Mouse (Mus musculus): Measurements from ENCODE around the gene Pi16.
A peak's percentile ranks its signal among the peaks of the same experiment; 100 is the strongest.

Pi16 gene

GRCm38 (mm10) chr17:29355841-29356478, 38.5 kb downstream of the Pi16 start:
- no peak for DNase-seq (ENCODE audit: extremely low spot score, low read depth, low spot score)

GRCm38 (mm10) chr17:29356479-29356856, 39.0 kb downstream of the Pi16 start:
- no peak for DNase-seq (ENCODE audit: extremely low spot score, low read depth, low spot score)

- DNase-seq (ENCODE audit: extremely low spot score, low read depth, low spot score) = no peak
These were observed 39.4 kb downstream of the Pi16 start for GRCm38 (mm10) chr17:29356882-29357281.

GRCm38 (mm10) chr17:29358928-29359327, 41.4 kb downstream of the Pi16 start:
- DNase-seq (ENCODE audit: extremely low spot score, low read depth, low spot score) = no peak

- DNase-seq (ENCODE audit: extremely low spot score, low read depth, low spot score) = no peak
These were observed 43.3 kb downstream of the Pi16 start, which contains the start of gene Fgd2 for GRCm38 (mm10) chr17:29360761-29361221. Gene Fgd2 (plus strand): TSS chr17:29360914.

GRCm38 (mm10) chr17:29361982-29362691, 44.7 kb downstream of the Pi16 start:
- no peak for DNase-seq (ENCODE audit: extremely low spot score, low read depth, low spot score)

- no peak for DNase-seq (ENCODE audit: extremely low spot score, low read depth, low spot score)
These were observed 45.6 kb downstream of the Pi16 start for GRCm38 (mm10) chr17:29363109-29363508.

GRCm38 (mm10) chr17:29365105-29365621, 47.7 kb downstream of the Pi16 start:
- no peak for DNase-seq (ENCODE audit: extremely low spot score, low read depth, low spot score)

GRCm38 (mm10) chr17:29368726-29369125, 51.2 kb downstream of the Pi16 start:
- DNase-seq (ENCODE audit: extremely low spot score, low read depth, low spot score) = no peak

GRCm38 (mm10) chr17:29370984-29371723, 53.7 kb downstream of the Pi16 start:
- peak; percentile 86 for DNase-seq (ENCODE audit: extremely low spot score, low read depth, low spot score)

- DNase-seq (ENCODE audit: extremely low spot score, low read depth, low spot score) = no peak
These were observed 58.4 kb downstream of the Pi16 start for GRCm38 (mm10) chr17:29375871-29376270.

- DNase-seq (ENCODE audit: extremely low spot score, low read depth, low spot score) = no peak
These were observed 60.6 kb downstream of the Pi16 start for GRCm38 (mm10) chr17:29378056-29378455.
